Mouse (Mus musculus): ENCODE measurements around the gene Map3k4.
"Not testable (repeated sequence)": the region's sequence is repeated elsewhere in the genome, so short reads cannot be mapped to it uniquely, and the experiment has no call there.

Map3k4 gene

GRCm38 (mm10) chr17:12265969-12266925 lies 52.3 kb downstream of the Map3k4 start:
- no peak for DNase-seq

- no peak for DNase-seq
Measured at GRCm38 (mm10) chr17:12264293-12264692, 54.3 kb downstream of the Map3k4 start.

GRCm38 (mm10) chr17:12263787-12264186 lies 54.8 kb downstream of the Map3k4 start:
- DNase-seq, result no peak

- no peak for DNase-seq
Measured at GRCm38 (mm10) chr17:12262851-12263250, 55.7 kb downstream of the Map3k4 start.

- no peak for DNase-seq
Measured at GRCm38 (mm10) chr17:12261887-12262286, 56.7 kb downstream of the Map3k4 start.

GRCm38 (mm10) chr17:12261376-12261775 lies 57.2 kb downstream of the Map3k4 start:
- DNase-seq, result no peak

- DNase-seq, result no peak
Measured at GRCm38 (mm10) chr17:12259957-12260356, 58.6 kb downstream of the Map3k4 start.

GRCm38 (mm10) chr17:12258517-12258916 lies 60.1 kb downstream of the Map3k4 start:
- DNase-seq, result no peak

- no peak for DNase-seq
Measured at GRCm38 (mm10) chr17:12256142-12256541, 62.5 kb downstream of the Map3k4 start.

- no peak for DNase-seq
Measured at GRCm38 (mm10) chr17:12250581-12250980, 68.0 kb downstream of the Map3k4 start.

GRCm38 (mm10) chr17:12249783-12250504 lies 68.7 kb downstream of the Map3k4 start:
- no peak for DNase-seq

GRCm38 (mm10) chr17:12240701-12241100 lies 77.9 kb downstream of the Map3k4 start:
- no peak for DNase-seq

- no peak for DNase-seq
Measured at GRCm38 (mm10) chr17:12232724-12233123, 85.9 kb downstream of the Map3k4 start.

GRCm38 (mm10) chr17:12231087-12231486 lies 87.5 kb downstream of the Map3k4 start:
- no peak for DNase-seq

- no peak for DNase-seq
Measured at GRCm38 (mm10) chr17:12230167-12230566, 88.4 kb downstream of the Map3k4 start.

GRCm38 (mm10) chr17:12229756-12230155 lies 88.8 kb downstream of the Map3k4 start:
- DNase-seq, result no peak

GRCm38 (mm10) chr17:12228471-12228870 lies 90.1 kb downstream of the Map3k4 start:
- DNase-seq, result no peak

- DNase-seq, result no peak
Measured at GRCm38 (mm10) chr17:12228001-12228400, 90.6 kb downstream of the Map3k4 start.

GRCm38 (mm10) chr17:12226551-12226950 lies 92.0 kb downstream of the Map3k4 start:
- DNase-seq, result no peak

- DNase-seq, result no peak
Measured at GRCm38 (mm10) chr17:12225227-12225626, 93.4 kb downstream of the Map3k4 start.

GRCm38 (mm10) chr17:12224551-12224950 lies 94.0 kb downstream of the Map3k4 start:
- DNase-seq, result not testable (repeated sequence)

GRCm38 (mm10) chr17:12224145-12224544 lies 94.5 kb downstream of the Map3k4 start:
- DNase-seq, result no peak

GRCm38 (mm10) chr17:12223682-12224081 lies 94.9 kb downstream of the Map3k4 start:
- no peak for DNase-seq

- no peak for DNase-seq
Measured at GRCm38 (mm10) chr17:12221926-12222325, 96.7 kb downstream of the Map3k4 start.

All from thymus, adult 18-20 months (tissue).